Mouse (Mus musculus): ENCODE measurements around the gene Gm19668. TPM values are rescaled to one million over a fixed set of nuclear protein-coding genes. Genes with fewer than 3 reads are reported as not detected.
"Not testable (repeated sequence)": the region's sequence is repeated elsewhere in the genome, so short reads cannot be mapped to it uniquely, and the experiment has no call there.

Gm19668 gene
- total RNA-seq, 2 experiments from 2014 or later, result not detected

DNA sequence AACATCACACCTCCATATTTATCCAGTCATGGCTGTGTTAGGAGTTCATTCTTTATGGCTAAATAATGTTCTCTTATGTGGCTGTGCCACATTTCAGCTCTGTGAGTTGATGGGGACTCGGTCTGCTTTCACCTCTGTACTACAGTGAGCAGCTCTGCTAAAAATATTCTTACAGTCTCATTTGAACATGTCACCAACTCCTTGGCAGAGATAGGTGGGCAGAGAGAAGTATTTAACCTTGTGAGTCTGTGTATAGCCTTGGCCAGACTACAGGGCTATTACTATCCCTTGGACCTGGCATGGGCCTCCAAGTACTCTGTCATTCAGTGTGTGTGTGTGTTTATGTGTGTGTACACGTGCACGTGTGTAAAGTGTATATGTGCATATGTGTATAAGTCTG is 26.8 kb downstream of the Gm19668 start:
- DNase-seq; intact Hi-C loops (cut with DNase I): not testable (repeated sequence)

DNA sequence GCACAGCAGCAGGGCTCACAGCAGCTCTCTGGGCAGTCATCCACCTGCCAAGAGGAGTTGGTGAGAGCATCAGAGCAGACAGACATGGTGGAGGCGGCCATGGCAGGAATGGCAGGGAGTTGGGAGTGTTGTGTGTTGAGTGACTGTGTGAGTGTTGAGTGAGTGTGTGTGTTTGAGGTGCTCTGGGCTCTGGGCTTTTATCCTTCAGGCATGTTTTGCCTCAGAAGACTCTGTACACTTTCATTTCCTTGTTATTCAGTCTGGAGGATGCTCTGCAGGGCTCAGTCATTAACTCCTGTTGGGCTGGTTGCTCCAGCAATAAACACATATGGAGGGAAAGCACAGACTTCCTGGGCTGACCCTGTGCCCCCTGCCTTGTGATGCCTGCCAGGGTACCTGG is 27.7 kb downstream of the Gm19668 start, which contains the start of gene Gm3238:
Gm3238 (minus strand) TSS at position 101 of the 400 bp plus-strand sequence.
- intact Hi-C loops (cut with DNase I); DNase-seq: not testable (repeated sequence)

DNA sequence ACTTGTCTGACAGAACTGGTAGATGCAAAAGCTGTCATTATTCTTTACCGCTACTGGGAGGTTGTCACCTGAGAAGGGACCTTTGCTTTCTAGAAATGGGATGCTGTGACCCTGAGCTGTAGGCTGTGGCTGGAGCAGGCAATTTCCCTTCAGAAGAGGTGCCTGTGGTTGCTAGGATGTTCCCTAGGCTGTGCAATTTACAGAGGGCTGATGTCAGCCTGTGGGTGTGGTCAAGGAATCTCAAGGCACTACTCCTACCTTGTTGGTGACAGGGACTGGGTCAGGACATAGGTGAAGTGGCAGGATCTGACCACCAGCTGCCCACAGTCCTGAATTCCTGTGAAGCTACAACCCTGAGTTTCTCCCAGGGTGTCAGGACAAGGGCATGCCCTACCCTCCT is 29.2 kb downstream of the Gm19668 start:
- intact Hi-C loops (cut with DNase I), result no loop called here

DNA sequence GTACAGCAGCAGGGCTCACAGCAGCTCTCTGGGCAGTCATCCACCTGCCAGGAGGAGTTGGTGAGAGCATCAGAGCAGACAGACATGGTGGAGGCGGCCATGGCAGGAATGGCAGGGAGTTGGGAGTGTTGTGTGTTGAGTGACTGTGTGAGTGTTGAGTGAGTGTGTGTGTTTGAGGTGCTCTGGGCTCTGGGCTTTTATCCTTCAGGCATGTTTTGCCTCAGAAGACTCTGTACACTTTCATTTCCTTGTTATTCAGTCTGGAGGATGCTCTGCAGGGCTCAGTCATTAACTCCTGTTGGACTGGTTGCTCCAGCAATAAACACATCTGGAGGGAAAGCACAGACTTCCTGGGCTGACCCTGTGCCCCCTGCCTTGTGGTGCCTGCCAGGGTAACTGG is 39.4 kb downstream of the Gm19668 start, which contains the start of gene Gm3233:
Gm3233 (minus strand) TSS at position 101 of the 400 bp plus-strand sequence.
- DNase-seq; intact Hi-C loops (cut with DNase I): not testable (repeated sequence)

More for the DNA sequence above, 29.2 kb downstream of the Gm19668 start:
- no peak for DNase-seq

DNA sequence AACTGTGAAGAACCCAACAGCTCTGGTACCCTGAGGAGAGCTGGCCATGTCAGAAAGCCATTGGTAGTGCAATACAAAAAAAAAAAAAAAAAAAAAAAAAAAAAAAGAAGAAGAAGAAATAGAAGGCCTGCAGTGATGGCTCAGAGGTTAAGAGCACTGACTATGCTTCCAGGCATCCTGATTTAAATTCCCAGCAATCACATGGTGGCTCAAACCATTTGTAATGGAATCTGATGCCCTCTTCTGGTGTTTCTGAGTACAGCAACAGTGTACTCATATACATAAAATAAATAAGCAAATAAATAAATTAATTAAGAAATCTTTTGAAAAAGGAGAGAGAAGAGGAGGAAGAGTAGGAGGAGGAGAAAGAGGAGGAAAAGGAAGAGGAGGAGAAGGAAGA is 45.5 kb downstream of the Gm19668 start:
- DNase-seq, result no peak
- intact Hi-C loops (cut with DNase I), result no loop called here

DNA sequence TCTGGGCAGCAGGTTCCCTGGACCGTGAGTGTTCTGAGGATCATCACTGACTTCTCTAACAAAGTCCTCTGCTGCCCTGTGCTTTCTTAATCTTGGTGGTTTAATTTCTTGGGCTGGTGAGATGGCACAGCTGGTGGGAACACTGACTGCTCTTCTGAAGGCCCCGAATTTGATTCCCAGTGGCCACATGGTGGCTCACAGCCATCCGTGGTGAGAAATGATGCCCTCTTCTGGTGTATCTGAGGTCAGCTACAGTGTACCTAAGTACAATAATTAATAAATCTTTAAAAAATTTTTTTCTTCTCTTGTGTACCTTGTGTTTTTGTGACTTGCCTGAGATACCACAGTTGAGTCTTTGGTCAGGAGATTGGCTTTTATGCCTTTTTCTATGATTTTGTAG is 46.6 kb downstream of the Gm19668 start:
- intact Hi-C loops (cut with DNase I); DNase-seq: not testable (repeated sequence)

DNA sequence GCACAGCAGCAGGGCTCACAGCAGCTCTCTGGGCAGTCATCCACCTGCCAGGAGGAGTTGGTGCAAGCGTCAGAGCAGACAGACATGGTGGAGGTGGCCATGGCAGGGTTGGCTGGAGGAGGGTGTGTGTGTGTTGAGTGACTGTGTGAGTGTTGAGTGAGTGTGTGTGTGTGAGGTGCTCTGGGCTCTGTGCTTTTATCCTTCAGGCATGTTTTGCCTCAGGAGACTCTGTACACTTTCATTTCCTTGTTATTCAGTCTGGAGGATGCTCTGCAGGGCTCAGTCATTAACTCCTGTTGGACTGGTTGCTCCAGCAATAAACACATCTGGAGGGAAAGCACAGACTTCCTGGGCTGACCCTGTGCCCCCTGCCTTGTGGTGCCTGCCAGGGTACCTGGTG is 47.7 kb downstream of the Gm19668 start, which contains the start of gene Gm9736:
Gm9736 (minus strand) TSS at position 101 of the 400 bp plus-strand sequence.
- intact Hi-C loops (cut with DNase I); DNase-seq: not testable (repeated sequence)

DNA sequence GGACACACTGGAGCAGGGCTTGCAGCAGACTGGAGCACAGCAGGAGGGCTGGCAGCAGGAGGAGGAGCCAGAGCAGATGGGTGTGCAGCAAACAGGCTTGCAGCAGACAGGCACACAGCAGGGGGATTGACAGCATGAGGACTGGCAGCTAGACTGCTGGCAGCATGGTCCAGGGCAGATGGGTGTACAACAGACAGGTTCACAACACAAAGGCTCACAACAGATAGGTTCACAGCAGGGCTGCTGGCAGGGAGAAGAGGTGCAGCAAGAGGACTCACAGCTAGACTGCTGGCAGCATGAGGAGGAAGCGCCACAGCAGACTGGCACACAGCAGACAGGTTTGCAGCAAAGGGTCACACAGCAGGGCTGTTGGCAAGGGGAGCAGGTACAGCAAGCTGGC is 48.2 kb downstream of the Gm19668 start:
- DNase-seq; intact Hi-C loops (cut with DNase I): not testable (repeated sequence)

Other genes with a start within 250 kb of the Gm19668 start
- 100 to 1,000 TPM; 128 to 132 TPM for gene Pttg1ip, start 217.4 kb downstream of the Gm19668 start, total RNA-seq (2021)
- 10 to 100 TPM; 53.7 to 61.6 TPM for gene Sumo3, start 193.0 kb downstream of the Gm19668 start, total RNA-seq (2021)
- gene Gm49325, start 192.9 kb downstream of the Gm19668 start, total RNA-seq (2021), result 10 to 100 TPM in 1 of 2 experiments, 1 to 10 TPM in 1; 7.6 to 12.7 TPM
- gene Ube2g2, start 176.9 kb downstream of the Gm19668 start, total RNA-seq (2021), result 10 to 100 TPM; 59.2 to 60.6 TPM
- gene Tspear, start 112.6 kb downstream of the Gm19668 start, total RNA-seq (2021), result under 1 TPM in 1 of 2 experiments, not detected in 1; 0.17 TPM
- gene Gm19402, start 108.4 kb downstream of the Gm19668 start, total RNA-seq (2021), result not detected
- gene Gm9508, start 101.9 kb downstream of the Gm19668 start, total RNA-seq (2021), result not detected
- not detected for gene Gm10272, start 92.5 kb downstream of the Gm19668 start, total RNA-seq (2021)
- gene Gm10024, start 87.7 kb downstream of the Gm19668 start, total RNA-seq (2021), result not detected
- not detected for gene Gm10142, start 83.3 kb downstream of the Gm19668 start, total RNA-seq (2021)
- gene Krtap12-1, start 78.5 kb downstream of the Gm19668 start, total RNA-seq (2021), result not detected
- gene Gm10100, start 72.6 kb downstream of the Gm19668 start, total RNA-seq (2021), result not detected
- not detected for gene Gm18596, start 56.5 kb downstream of the Gm19668 start, total RNA-seq (2021)
- gene Gm9736, start 47.8 kb downstream of the Gm19668 start, total RNA-seq (2021), result not detected
- not detected for gene Gm3233, start 39.5 kb downstream of the Gm19668 start, total RNA-seq (2021)
- gene Gm3238, start 27.8 kb downstream of the Gm19668 start, total RNA-seq (2021), result not detected
- not detected for gene Gm7138, start 22.2 kb downstream of the Gm19668 start, total RNA-seq (2021)
- not detected for gene Gm3250, start 16.6 kb downstream of the Gm19668 start, total RNA-seq (2021)
- gene Gm7137, start 10.9 kb downstream of the Gm19668 start, total RNA-seq (2021), result not detected
- not detected for gene Gm9639, start 4.1 kb downstream of the Gm19668 start, total RNA-seq (2021)
- not detected for gene Gm9507, start 12.7 kb upstream of the Gm19668 start, total RNA-seq (2021)
- gene Gm2696, start 15.5 kb upstream of the Gm19668 start, total RNA-seq (2021), result not detected
- gene Krtap10-4, start 28.0 kb upstream of the Gm19668 start, total RNA-seq (2021), result not detected
- gene Krtap10-10, start 36.8 kb upstream of the Gm19668 start, total RNA-seq (2021), result not detected
- gene Gm36176, start 47.7 kb upstream of the Gm19668 start, total RNA-seq (2021), result not detected
- not detected for gene Gm10318, start 53.7 kb upstream of the Gm19668 start, total RNA-seq (2021)
- gene Gm3285, start 62.8 kb upstream of the Gm19668 start, total RNA-seq (2021), result not detected
- gene Lrrc3, start 103.4 kb upstream of the Gm19668 start, total RNA-seq (2021), result under 1 TPM; 0.72 to 0.78 TPM
- gene Trpm2, start 171.4 kb upstream of the Gm19668 start, total RNA-seq (2021), result 1 to 10 TPM in 1 of 2 experiments, under 1 TPM in 1; 0.34 to 1.5 TPM
- gene 1810043G02Rik, start 179.4 kb upstream of the Gm19668 start, total RNA-seq (2021), result 10 to 100 TPM in 1 of 2 experiments, 1 to 10 TPM in 1; 8.1 to 10.2 TPM
- gene Pfkl, start 210.9 kb upstream of the Gm19668 start, total RNA-seq (2021), result 100 to 1,000 TPM; 104 to 107 TPM
- gene Dnmt3l, start 242.8 kb upstream of the Gm19668 start, total RNA-seq (2021), result not detected
- under 1 TPM in 1 of 2 experiments, not detected in 1; 0.12 TPM for gene Aire, start 244.5 kb upstream of the Gm19668 start, total RNA-seq (2021)

All from heart, postnatal 14 days (tissue).